Mouse (Mus musculus): Measurements from ENCODE around the gene Pde4d.

GRCm38 (mm10) chr13:109908386-109908785 is 1458.6 kb downstream of the Pde4d start:
- no peak for TF ChIP-seq CTCF (IDR thresholded peaks at IDR 0.05; ENCODE audit: low read depth)
- TF ChIP-seq EP300 (optimal IDR thresholded peaks at IDR 0.05): no peak

Measured in stomach, postnatal 0 days (tissue).